Comparison of ENCODE assay signal across 8 mouse cellular contexts in the genomic region with DNA sequence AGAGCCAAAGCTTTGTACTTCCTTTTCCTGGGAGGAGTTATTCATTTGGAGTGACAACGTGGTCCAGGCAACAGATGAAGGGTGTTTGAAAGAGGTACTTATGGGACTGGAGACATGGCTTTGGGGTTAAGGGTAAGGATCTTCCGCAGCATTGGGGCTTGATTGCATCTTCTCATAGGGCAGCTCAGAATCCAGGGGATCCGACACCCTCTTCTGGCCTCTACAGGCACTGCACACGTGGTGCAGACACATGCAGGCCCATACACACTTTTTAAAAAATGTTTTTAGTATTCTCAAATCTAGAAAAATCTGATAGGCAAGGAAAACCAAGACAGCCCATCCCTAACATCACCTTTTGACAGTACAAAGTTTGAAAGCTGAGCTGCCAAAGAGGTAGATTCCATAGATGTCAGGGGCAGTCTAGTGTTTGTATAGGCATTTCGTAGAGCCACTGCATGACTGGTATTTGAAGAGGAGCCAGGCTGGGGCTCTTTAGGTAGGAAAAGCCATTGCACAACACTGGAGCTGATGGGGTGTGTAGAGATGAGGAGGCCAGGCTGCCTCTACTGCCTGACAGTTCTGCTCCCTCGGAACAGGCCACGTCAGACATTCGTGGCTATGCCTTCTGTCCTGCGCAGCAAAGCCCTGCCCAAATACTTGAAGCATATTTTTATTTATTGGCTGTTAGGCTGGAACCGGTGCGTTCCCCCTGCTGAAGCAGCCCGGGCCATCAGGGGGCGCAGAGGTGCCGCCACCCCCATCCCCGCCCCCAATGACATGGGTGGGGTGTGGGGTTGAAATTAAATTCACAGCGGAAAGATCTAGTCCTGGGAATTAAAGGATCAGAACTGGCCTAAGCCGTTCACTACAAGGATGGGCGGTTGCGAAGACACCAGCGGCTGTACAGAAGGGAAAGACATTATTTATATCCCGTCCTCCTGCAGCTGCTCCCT. TPM values are rescaled to one million over a fixed set of nuclear protein-coding genes. Genes with fewer than 3 reads are reported as not detected.
DNase-seq lines count a peak whose midpoint lies in the region; ATAC-seq lines count a peak whose summit lies in the region.

No protein-coding gene starts in this region.

- intact Hi-C loops in left cerebral cortex, postnatal 4 days (cut with DNase I), result no loop called here

- H3K27ac ChIP-seq in heart, embryonic 11.5 days (ENCODE audit: low read depth, low read length), result no peak overlapping the region

- WGBS in heart, embryonic 11.5 days (ENCODE audit: insufficient replicate concordance), result 28% methylated on average over 21 of the region's 21 CpGs

- H3K4me3 ChIP-seq in heart, embryonic 11.5 days (ENCODE audit: low read depth, low read length), result peak overlapping the region; percentile 34

- peaks cover 17% of the 10 kb centered on the region for H3K4me1 ChIP-seq in heart, embryonic 11.5 days (ENCODE audit: control insufficient read depth, insufficient read depth, low read length)

- H3K27me3 ChIP-seq in heart, embryonic 11.5 days (ENCODE audit: control insufficient read depth, insufficient read depth, low read length), result peaks cover 21% of the 10 kb centered on the region; the same call in 1 of the 2 replicates

- H3K36me3 ChIP-seq in heart, embryonic 11.5 days (ENCODE audit: control insufficient read depth, insufficient read depth, low read length), result peaks cover 4% of the 10 kb centered on the region; the same call in 1 of the 2 replicates

- peak overlapping the region; percentile 76 for H3K4me2 ChIP-seq in heart, embryonic 11.5 days

- DNase-seq in B cell, adult 2 months, result peak; percentile 39 to 42
- DNase-seq in ES-CJ7 (ENCODE audit: low read depth, low spot score), result peak; percentile 25
- DNase-seq in kidney, postnatal 14 days, result peak; percentile 54
- no peak for DNase-seq in left cerebral cortex, postnatal 4 days
- DNase-seq in ovary, adult 18-20 months (ENCODE audit: low spot score), result no peak
- DNase-seq in urinary bladder, postnatal 10 days (ENCODE audit: low spot score), result no peak

- no peak for ATAC-seq in heart, embryonic 11.5 days (replicated peaks; ENCODE audit: insufficient number of reproducible peaks, low FRiP score, low TSS enrichment)
- ATAC-seq in megakaryocyte progenitor cell, adult 5-6 weeks (replicated peaks; ENCODE audit: poor library complexity), result peak; percentile 27

- H3K9me3 ChIP-seq in heart, embryonic 11.5 days (replicated peaks; ENCODE audit: control insufficient read depth, low read length), result no peaks in the 10 kb centered on the region

- peak overlapping the region; percentile 16; the same call in 1 of the 2 replicates for H3K9ac ChIP-seq in heart, embryonic 11.5 days (ENCODE audit: low read depth, low read length)

RNA-seq across cellular contexts. Expression of a gene that starts 1.2 kb away (rescaled TPM):
- polyA plus RNA-seq in heart, embryonic 11.5 days (2014; fragmentation: Nextera tagmentation; extraction: Ambion mirVana), result 45.4 and 59.6 TPM in 2 replicates
- total RNA-seq in megakaryocyte progenitor cell, adult 5-6 weeks (2015), result 0.34 and 0.94 TPM in 2 replicates
- 0.29 and 0.57 TPM in 2 replicates for total RNA-seq in megakaryocyte progenitor cell, adult 5-6 weeks (2017)
- 10 to 100 TPM; 30.8 to 30.9 TPM for total RNA-seq in left cerebral cortex, postnatal 4 days (2021)

RNA-seq across cellular contexts. Expression of a gene that starts 12.3 kb away (rescaled TPM):
- 1.5 and 1.6 TPM in 2 replicates for polyA plus RNA-seq in heart, embryonic 11.5 days (2014; fragmentation: Nextera tagmentation; extraction: Ambion mirVana)
- total RNA-seq in megakaryocyte progenitor cell, adult 5-6 weeks (2015), result not detected in 2 replicates
- total RNA-seq in megakaryocyte progenitor cell, adult 5-6 weeks (2017), result not detected in 2 replicates
- total RNA-seq in left cerebral cortex, postnatal 4 days (2021), result 1 to 10 TPM; 3.4 TPM

RNA-seq across cellular contexts. Expression of a gene that starts 26.0 kb away (rescaled TPM):
- 4.8 and 5.2 TPM in 2 replicates for polyA plus RNA-seq in heart, embryonic 11.5 days (2014; fragmentation: Nextera tagmentation; extraction: Ambion mirVana)
- total RNA-seq in megakaryocyte progenitor cell, adult 5-6 weeks (2015), result 4.4 and 9.6 TPM in 2 replicates
- 0.54 and 3.5 TPM in 2 replicates for total RNA-seq in megakaryocyte progenitor cell, adult 5-6 weeks (2017)
- total RNA-seq in left cerebral cortex, postnatal 4 days (2021), result 100 to 1,000 TPM; 616 to 622 TPM

RNA-seq across cellular contexts. Expression of a gene that starts 28.8 kb away (rescaled TPM):
- polyA plus RNA-seq in heart, embryonic 11.5 days (2014; fragmentation: Nextera tagmentation; extraction: Ambion mirVana), result 7.8 and 10.6 TPM in 2 replicates
- total RNA-seq in megakaryocyte progenitor cell, adult 5-6 weeks (2015), result 13.4 and 16.9 TPM in 2 replicates
- total RNA-seq in megakaryocyte progenitor cell, adult 5-6 weeks (2017), result 9.4 and 11.8 TPM in 2 replicates
- 10 to 100 TPM; 10.5 to 11.1 TPM for total RNA-seq in left cerebral cortex, postnatal 4 days (2021)

RNA-seq across cellular contexts. Expression of a gene that starts 37.6 kb away (rescaled TPM):
- polyA plus RNA-seq in heart, embryonic 11.5 days (2014; fragmentation: Nextera tagmentation; extraction: Ambion mirVana), result 20.2 and 20.5 TPM in 2 replicates
- 14.8 and 18.3 TPM in 2 replicates for total RNA-seq in megakaryocyte progenitor cell, adult 5-6 weeks (2015)
- 21.9 and 40.8 TPM in 2 replicates for total RNA-seq in megakaryocyte progenitor cell, adult 5-6 weeks (2017)
- total RNA-seq in left cerebral cortex, postnatal 4 days (2021), result 10 to 100 TPM; 45.4 to 56.0 TPM

Comparison
In these comparisons a context has a peak if more than half of its experiments do, and no peak if none do; other contexts are left out.
1. DNase-seq: peak in B cell, adult 2 months (2 of 2), ES-CJ7 (single experiment) and kidney, postnatal 14 days (single experiment); none in left cerebral cortex, postnatal 4 days (single experiment), ovary, adult 18-20 months (single experiment) and urinary bladder, postnatal 10 days (single experiment).
2. RNA of a gene that starts 1.2 kb away (total RNA-seq): 30.8 to 30.9 TPM in left cerebral cortex, postnatal 4 days; 0.29 to 0.94 TPM in megakaryocyte progenitor cell, adult 5-6 weeks; every median in the first group is over 10 times any median in the second.
3. RNA of a gene that starts 26.0 kb away (total RNA-seq): 616 to 622 TPM in left cerebral cortex, postnatal 4 days; 0.54 to 9.6 TPM in megakaryocyte progenitor cell, adult 5-6 weeks; every median in the first group is over 10 times any median in the second.